Mouse (Mus musculus): ENCODE measurements at regions not wholly inside any gene's neighbourhood (a gene's known extent, or its start where the extent isn't known, plus 50 kb on each side); places are given as distances from the start of the nearest gene placed in this dataset.

GRCm38 (mm10) chr12:32768744-32769535, 50.4 kb upstream of the Nampt start:
- no peaks in the 10 kb centered on the region for H3K36me3 ChIP-seq (ENCODE audit: control insufficient read depth, insufficient read depth)
- H3K27me3 ChIP-seq (ENCODE audit: control insufficient read depth, insufficient read depth, low read length) = 0 out of 2 replicates have a peak, but pooled peaks cover 3% of the 10 kb centered on the region
- peaks cover 11% of the 10 kb centered on the region for H3K4me1 ChIP-seq (ENCODE audit: control insufficient read depth, insufficient read depth, low read length)
- no peaks in the 10 kb centered on the region for H3K9me3 ChIP-seq (replicated peaks; ENCODE audit: control insufficient read depth, low read length)
- WGBS = 64% methylated on average over 3 of the region's 3 CpGs
- no peak overlapping the region for H3K9ac ChIP-seq (ENCODE audit: low read length)
- ATAC-seq (replicated peaks; ENCODE audit: extremely low read depth, insufficient read depth, low FRiP score) = 0 out of 2 replicates have a peak, but pooled peaks have one; percentile 10
- H3K27ac ChIP-seq (ENCODE audit: low read length) = no peak overlapping the region
- H3K4me2 ChIP-seq (ENCODE audit: low read depth, low read length) = no peak overlapping the region
- H3K4me3 ChIP-seq (ENCODE audit: low read length) = no peak overlapping the region

Data from heart, embryonic 16.5 days (tissue).